Mouse (Mus musculus) lung, adult 2 months (tissue): ENCODE measurements around the gene Tpbpa. TPM values are rescaled to one million over a fixed set of nuclear protein-coding genes. Genes with fewer than 3 reads are reported as not detected.

Experiments used
- DNase-seq: peaks from one replicate; pipeline ENCODE4 v3.0.0; 2022
- H3K4me1 ChIP-seq: fragments of 200-500 bp; 2 replicates; pipeline ENCODE4 v1.6.1; 2011; ENCODE audit warnings: low read length; ENCODE audit not compliant: control insufficient read depth, insufficient read depth
- H3K4me3 ChIP-seq: fragments of 200-500 bp; replicated peaks from 2 replicates; pipeline ENCODE3; 2011; ENCODE audit warnings: low read depth, mild to moderate bottlenecking, control low read depth, low read length; ENCODE audit errors: extremely low read depth
- CTCF ChIP-seq: fragments of 200-500 bp; IDR thresholded peaks from 2 replicates; pipeline ENCODE4 v1.5.1; 2011; ENCODE audit warnings: mild to moderate bottlenecking, low read length, control low read depth; ENCODE audit not compliant: insufficient read depth
- POLR2A ChIP-seq: fragments of 200-500 bp; IDR thresholded peaks from 2 replicates; pipeline ENCODE4 v1.6.1; 2011; ENCODE audit warnings: low read depth, mild to moderate bottlenecking, control low read depth, low read length, borderline replicate concordance; ENCODE audit errors: extremely low read depth
- WGBS: fragments of 180-500 bp; shearing (Covaris S2); methylation state at CpG from one replicate; pipeline ENCODE4 v1.1.7; 2018; 5-methylcytosine and 5-hydroxymethylcytosine counted together
- polyA plus RNA-seq: library from polyadenylated mRNA; depleted of rRNA; stranded (reverse); fragments of >200 nt; gene quantifications from 2 replicates; pipeline ENCODE4 v1.2.3, GENCODE M21; 2012; rRNA removed

The Tpbpa gene
- polyA plus RNA-seq, 1 experiment = not detected

GRCm38 (mm10) chr13:60892301-60892700, 49.5 kb downstream of the Tpbpa start:
- Histone ChIP-seq H3K4me1 (no peaks in the 10 kb centered on the region), H3K4me3 (no peak overlapping the region)
- 79% methylated on average over 1 of the region's 1 CpGs for WGBS
- TF ChIP-seq POLR2A (no peak), CTCF (no peak)
- no peak for DNase-seq

Other genes starting within 250 kb of the Tpbpa start
- not detected in 2 replicates for gene BC051665, start 155.6 kb downstream of the Tpbpa start, polyA plus RNA-seq
- not detected in 2 replicates for gene Ctsll3, start 139.1 kb downstream of the Tpbpa start, polyA plus RNA-seq
- gene 4930486L24Rik, start 77.5 kb downstream of the Tpbpa start, polyA plus RNA-seq = not detected in 2 replicates
- gene Gm49392, start 45.1 kb downstream of the Tpbpa start, polyA plus RNA-seq = 0.67 and 0.84 TPM in 2 replicates
- gene Ctla2b, start 44.5 kb downstream of the Tpbpa start, polyA plus RNA-seq = 3.2 and 4.1 TPM in 2 replicates
- gene Tpbpb, start 37.1 kb downstream of the Tpbpa start, polyA plus RNA-seq = not detected in 2 replicates
- gene Gm49393, start 6.4 kb downstream of the Tpbpa start, polyA plus RNA-seq = not detected in 2 replicates
- gene Gm49391, start 5.4 kb downstream of the Tpbpa start, polyA plus RNA-seq = 4.5 and 4.8 TPM in 2 replicates
- 49.0 and 60.9 TPM in 2 replicates for gene Ctla2a, start 5.4 kb downstream of the Tpbpa start, polyA plus RNA-seq
- gene Ctsj, start 64.0 kb upstream of the Tpbpa start, polyA plus RNA-seq = not detected in 2 replicates
- not detected in 2 replicates for gene Ctsq, start 98.6 kb upstream of the Tpbpa start, polyA plus RNA-seq
- gene Ctsr, start 222.3 kb upstream of the Tpbpa start, polyA plus RNA-seq = not detected in 2 replicates